Mouse (Mus musculus): ENCODE results near the gene Dll3.

Dll3 gene

GRCm38 (mm10) chr7:28309737-28310136, 7.7 kb upstream of the Dll3 start:
- no peak for DNase-seq (ENCODE audit: low spot score)

GRCm38 (mm10) chr7:28306216-28306615, 4.2 kb upstream of the Dll3 start:
- DNase-seq (ENCODE audit: low spot score), result no peak

GRCm38 (mm10) chr7:28305641-28306040, 3.6 kb upstream of the Dll3 start:
- no peak for DNase-seq (ENCODE audit: low spot score)

GRCm38 (mm10) chr7:28298837-28299625, 3.0 kb downstream of the Dll3 start:
- no peak for DNase-seq (ENCODE audit: low spot score)

GRCm38 (mm10) chr7:28294481-28294880, 7.6 kb downstream of the Dll3 start:
- DNase-seq (ENCODE audit: low spot score), result peak; percentile 62

GRCm38 (mm10) chr7:28290638-28291590, 11.1 kb downstream of the Dll3 start, which contains the start of gene Selenov:
Selenov (minus strand) TSS chr7:28291186.
- DNase-seq (ENCODE audit: low spot score), result no peak

- DNase-seq (ENCODE audit: low spot score), result no peak
These were observed 11.9 kb downstream of the Dll3 start for GRCm38 (mm10) chr7:28290165-28290564.

- DNase-seq (ENCODE audit: low spot score), result no peak
These were observed 21.4 kb downstream of the Dll3 start for GRCm38 (mm10) chr7:28280630-28281029.

- DNase-seq (ENCODE audit: low spot score), result no peak
These were observed 23.8 kb downstream of the Dll3 start for GRCm38 (mm10) chr7:28278279-28278652.

- DNase-seq (ENCODE audit: low spot score), result peak; percentile 98
These were observed 24.3 kb downstream of the Dll3 start, which contains the start of gene Eid2b for GRCm38 (mm10) chr7:28277615-28278278. Eid2b (plus strand) TSS chr7:28277739.

- DNase-seq (ENCODE audit: low spot score), result no peak
These were observed 24.8 kb downstream of the Dll3 start for GRCm38 (mm10) chr7:28277237-28277614.

GRCm38 (mm10) chr7:28271761-28272160, 30.3 kb downstream of the Dll3 start:
- no peak for DNase-seq (ENCODE audit: low spot score)

- no peak for DNase-seq (ENCODE audit: low spot score)
These were observed 32.7 kb downstream of the Dll3 start for GRCm38 (mm10) chr7:28269355-28269754.

- no peak for DNase-seq (ENCODE audit: low spot score)
These were observed 33.5 kb downstream of the Dll3 start for GRCm38 (mm10) chr7:28268576-28268975.

- peak; percentile 41 for DNase-seq (ENCODE audit: low spot score)
These were observed 34.0 kb downstream of the Dll3 start for GRCm38 (mm10) chr7:28268042-28268531.

GRCm38 (mm10) chr7:28267129-28268041, 34.7 kb downstream of the Dll3 start, which contains the start of gene Eid2:
Eid2 (plus strand) TSS chr7:28267881.
- DNase-seq (ENCODE audit: low spot score), result peak; percentile 75

- no peak for DNase-seq (ENCODE audit: low spot score)
These were observed 36.6 kb downstream of the Dll3 start for GRCm38 (mm10) chr7:28265391-28265790.

GRCm38 (mm10) chr7:28263786-28264185, 38.3 kb downstream of the Dll3 start:
- DNase-seq (ENCODE audit: low spot score), result peak; percentile 73

GRCm38 (mm10) chr7:28262861-28263260, 39.2 kb downstream of the Dll3 start:
- no peak for DNase-seq (ENCODE audit: low spot score)

- DNase-seq (ENCODE audit: low spot score), result no peak
These were observed 46.6 kb downstream of the Dll3 start for GRCm38 (mm10) chr7:28255476-28255875.

- DNase-seq (ENCODE audit: low spot score), result no peak
These were observed 47.4 kb downstream of the Dll3 start for GRCm38 (mm10) chr7:28254591-28254990.
